Mouse (Mus musculus) forelimb bud, embryonic 11.5 days (tissue): ENCODE measurements around the gene Zfp839.
"Not testable (repeated sequence)": the region's sequence is repeated elsewhere in the genome, so short reads cannot be mapped to it uniquely, and the experiment has no call there.

Source experiments
- DNase-seq: peaks from one replicate; pipeline ENCODE4 v3.0.0-alpha.2; 2012; ENCODE audit warnings: low read depth, low spot score

Gene Zfp839

DNA sequence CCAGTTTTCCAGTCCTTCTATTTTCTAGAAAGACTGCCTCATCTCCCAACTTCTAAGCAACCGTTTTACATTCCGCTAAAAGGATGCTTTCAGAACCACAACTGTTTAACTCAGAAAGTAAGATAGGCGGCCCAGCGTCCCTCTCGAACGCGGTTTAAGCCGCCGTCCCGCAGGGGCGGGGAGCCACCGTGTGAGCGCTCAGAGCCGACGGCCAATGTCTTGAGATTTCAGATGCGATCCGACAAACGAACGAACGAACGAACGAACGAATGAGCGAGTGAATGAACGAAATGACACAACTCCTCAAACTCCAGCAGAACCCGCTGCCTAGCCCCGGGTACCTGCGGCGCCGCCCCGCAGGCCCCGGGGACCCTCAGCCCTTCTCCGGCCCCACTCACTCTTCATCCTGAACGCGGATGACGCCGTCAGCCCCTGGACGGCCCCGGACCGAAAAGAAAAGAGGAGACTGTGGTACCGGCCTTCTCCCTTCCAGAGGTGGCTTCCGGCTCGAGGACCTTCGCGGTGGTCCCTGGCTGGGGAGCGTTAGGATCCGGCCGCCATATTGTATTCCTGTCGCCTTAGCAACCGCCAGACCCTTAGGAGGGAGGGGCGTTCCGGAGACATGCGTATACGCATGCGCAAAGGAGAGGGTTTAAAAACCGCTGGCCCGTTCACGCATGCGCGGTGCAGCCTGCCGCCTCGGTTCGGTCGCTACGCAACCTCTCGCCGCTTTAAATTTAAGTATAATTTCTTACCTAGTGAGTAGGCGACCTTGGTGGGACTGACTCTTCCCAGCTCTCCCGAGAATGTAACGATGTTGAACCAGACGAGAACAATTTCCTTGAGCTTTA, 9.5 kb upstream of the Zfp839 start, which contains the start of gene Mok:
Gene Mok, minus strand, starts transcription at position 592 of the 851 bp plus-strand sequence.
- peak; percentile 98 for DNase-seq

DNA sequence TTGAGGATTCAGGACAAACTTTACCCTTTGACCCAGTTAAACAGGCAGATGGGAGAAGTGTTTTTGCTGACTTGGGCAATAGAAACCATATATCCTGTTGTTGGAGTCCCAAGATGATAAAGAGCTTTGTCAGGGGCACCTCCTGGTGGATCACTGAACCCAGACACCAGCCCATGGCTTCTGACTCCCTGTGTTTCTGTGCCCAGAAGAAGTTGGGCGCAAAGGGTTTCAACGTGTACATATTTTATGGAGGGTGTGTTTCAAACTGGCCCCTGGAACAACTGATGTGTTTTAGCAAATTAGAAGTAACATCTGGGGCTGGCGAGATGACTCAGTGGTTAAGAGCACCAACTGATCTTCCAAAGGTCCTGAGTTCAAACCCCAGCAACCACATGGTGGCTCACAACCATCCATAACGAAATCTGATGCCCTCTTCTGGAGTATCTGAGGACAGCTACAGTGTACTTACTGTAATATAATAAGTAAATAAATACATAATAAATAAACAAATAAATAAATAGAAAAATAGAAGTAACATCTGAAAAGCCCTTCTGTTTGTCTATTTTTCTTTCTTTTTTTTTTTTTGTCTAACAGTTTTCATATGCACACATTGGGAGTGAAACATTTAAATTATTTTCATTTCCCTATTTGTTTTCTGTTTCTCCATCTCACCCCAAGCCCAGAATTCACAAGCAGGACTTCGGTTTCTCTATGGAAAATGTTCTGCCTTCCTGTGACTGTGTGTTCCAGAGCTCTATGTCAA, 8.1 kb upstream of the Zfp839 start:
- no peak for DNase-seq

DNA sequence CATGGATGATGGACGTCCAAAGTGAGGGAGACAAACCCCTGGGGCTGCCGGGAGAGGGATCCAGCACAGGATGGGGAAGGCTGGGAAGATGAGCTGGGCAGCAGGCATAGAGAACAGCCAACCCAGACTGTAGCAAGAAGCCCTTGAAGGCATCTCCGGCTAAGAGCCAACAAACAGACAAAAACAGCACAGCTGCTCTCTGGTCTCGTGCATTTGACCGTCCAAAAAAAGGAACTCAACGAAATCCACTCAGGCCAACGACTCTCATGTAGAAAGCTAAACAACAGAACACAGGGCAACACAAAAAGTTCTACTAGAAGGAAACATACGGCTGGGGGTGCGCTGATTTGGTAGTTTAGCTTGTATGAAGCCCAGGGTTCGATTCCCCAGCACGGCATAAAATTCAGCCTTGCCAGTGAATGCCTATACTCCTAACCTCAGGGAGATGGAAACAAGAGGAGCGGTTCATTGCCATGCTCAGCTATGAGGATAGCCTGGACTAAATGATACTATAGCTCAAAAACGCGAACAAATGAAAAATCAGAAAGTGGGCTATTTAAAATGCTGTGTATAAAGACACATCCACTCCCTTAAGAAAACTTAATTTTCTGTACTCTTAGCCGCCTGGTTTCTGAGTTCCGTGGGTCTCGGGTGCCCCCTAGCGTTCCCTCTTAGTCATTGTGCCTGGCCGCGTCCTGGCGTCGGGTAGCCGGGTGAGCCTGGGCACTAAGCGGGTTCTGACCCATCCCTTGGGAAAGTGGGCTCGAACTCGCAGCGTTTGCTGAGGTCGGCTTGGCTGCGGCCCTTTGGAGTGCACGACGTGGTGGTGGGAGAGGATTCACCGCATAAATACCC, 6.6 kb upstream of the Zfp839 start:
- peak; percentile 79 for DNase-seq

DNA sequence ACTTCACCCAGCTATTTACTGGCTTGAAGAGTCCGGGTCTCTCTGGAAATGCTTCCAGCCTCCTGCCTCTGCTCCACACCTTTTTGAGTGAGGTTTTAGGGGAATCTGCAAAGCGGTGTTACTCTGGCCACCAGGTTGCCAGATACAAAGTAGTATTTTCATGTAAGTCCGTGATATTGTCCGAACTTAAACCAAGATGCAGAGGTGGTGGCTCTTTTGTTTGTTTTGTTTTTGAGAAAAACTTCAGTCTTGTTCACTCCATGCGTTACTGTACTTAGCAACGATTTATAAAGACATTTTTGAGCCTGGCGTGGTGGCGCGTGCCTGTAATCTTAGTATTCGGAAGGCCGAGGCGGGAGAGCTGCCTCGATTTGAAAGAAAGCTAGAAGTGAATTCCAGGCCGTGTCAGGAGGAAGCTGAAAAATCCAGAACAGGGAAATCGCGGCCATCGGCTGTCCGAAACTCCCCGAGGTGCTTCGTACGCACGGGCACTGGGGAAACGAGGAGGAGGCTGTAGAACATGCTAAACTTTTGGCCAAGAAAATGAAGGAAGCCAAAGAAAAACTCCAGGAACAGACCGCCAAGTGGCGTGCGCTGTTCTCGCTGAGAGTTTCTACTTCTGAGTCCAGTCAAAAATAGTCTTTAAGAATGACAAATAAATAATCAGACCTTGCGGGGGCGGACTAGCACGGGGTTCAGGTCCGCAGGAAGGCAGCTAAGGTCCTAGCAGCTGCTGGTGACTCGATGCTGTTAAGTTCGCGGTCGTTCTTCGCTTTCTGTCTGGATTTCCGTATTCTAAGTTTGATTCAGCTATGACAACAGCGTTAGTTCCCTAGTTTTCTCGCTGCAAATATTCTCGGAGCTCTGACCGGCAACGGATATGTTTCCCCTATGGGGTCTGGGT, 5.6 kb upstream of the Zfp839 start:
- no peak for DNase-seq

DNA sequence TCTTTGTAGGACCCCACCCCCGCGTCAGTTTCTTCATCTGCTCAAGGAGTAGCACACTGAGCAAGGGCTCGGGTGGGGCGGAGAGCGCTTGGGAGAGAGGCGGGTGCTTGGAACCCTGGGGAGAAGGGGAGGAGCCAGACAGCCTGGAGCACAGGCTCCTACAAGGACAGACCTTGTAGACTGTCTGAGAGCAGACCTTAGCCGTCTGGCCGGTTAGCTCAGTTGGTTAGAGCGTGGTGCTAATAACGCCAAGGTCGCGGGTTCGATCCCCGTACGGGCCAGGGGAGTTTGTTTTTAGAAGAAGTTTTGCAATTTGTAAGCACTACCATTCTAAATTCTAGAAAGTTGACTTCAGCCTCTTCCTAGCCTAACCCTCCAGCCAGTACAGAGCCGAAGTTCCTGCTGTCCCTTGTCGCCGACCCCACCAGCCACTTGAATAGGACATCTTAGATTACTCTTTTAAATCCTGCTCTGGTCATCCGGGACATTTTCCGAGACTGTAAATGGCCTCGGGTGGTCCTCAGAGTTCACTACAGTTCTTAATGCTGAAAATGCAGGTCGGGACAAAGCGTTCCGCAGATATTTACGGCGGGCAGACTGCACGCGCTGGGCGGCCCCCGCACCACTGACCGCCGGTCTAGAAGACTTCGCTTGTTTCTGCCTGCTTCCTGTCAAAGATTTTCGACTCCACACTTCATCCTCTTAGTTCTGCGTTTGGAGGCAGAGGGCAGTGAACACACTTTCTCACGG, 4.7 kb upstream of the Zfp839 start:
- DNase-seq, result peak; percentile 93

DNA sequence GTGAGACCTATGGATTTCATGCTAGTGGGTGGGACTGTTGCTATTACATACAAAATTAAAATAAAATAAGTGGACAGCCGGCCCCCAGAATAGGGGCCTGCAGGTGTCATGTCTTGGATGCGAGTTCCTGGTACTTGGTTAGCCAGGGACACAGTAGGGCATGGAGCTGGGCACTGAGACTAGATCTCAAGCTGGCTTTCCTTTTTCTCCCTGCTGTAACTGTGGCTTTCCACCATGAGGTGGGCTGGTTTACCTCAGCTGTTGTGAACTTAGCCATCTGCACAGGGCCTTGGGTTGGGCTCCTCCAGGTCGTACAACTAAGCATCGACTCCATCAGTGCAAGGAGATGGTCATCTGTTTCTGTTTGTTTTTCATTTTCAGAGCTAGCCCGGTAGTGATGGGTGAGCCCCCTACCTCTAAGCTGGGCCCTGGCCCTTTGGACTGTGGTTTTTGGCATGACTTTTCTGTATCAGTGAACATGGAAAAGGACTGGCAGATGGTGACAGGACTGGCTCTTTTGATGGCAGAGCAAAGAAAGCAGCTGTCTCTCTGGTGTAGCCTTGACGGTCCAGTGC, 3.8 kb upstream of the Zfp839 start:
- DNase-seq, result no peak

DNA sequence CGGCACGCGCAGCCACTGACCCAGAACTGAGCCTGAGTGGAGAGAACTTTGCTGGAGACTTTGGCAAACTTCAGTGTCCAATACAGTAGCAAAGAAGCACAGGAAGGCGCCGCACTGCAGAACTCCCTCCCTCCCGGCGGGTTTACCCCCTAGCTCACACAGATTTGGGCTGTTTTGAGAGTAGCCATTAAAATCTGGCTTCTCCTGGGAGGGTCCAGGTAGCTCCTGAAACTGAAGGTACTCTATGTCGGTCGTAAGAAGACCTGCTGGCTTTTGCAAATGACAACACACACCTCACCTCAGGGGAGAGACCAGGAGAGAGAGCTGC, 840 bp downstream of the Zfp839 start:
- no peak for DNase-seq

DNA sequence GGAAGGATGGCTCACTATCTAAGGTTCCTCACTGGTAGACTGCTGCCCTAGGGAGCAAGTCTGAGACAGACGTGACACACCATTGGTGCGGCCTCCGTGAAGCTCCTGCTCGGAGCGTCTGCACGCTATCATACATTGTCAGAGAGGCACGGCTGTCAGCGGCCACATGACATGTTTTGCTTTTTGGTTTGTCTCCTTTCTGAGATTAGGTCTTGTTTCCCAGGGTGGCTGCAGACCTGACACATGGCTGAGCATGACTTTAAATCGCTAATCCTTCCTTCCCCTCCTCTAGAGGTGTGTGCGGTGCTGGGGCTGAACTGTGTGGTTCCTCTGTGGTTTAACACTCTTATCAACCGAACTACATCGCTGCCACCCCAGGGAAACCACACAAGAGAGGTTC, 1.4 kb downstream of the Zfp839 start:
- DNase-seq, result no peak

DNA sequence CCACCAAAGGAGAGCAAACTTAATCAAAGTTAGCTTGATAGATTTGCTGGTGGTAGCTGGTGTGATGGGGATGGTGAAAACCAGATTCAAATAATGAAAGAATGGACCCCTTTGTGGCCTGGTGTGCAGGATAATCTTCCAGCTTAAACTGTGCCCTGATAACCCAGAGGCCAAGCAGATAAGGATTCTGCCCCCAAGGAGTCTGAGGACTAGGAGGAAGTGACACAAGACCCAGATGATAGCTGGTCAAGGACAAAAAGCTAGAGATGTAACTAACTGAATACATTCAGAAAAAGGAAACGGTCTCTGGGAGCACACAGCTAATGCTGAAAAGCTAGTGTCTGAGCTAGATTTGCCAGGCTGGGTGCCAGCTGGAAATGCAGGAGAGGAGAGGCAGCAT, 1.9 kb downstream of the Zfp839 start:
- no peak for DNase-seq

DNA sequence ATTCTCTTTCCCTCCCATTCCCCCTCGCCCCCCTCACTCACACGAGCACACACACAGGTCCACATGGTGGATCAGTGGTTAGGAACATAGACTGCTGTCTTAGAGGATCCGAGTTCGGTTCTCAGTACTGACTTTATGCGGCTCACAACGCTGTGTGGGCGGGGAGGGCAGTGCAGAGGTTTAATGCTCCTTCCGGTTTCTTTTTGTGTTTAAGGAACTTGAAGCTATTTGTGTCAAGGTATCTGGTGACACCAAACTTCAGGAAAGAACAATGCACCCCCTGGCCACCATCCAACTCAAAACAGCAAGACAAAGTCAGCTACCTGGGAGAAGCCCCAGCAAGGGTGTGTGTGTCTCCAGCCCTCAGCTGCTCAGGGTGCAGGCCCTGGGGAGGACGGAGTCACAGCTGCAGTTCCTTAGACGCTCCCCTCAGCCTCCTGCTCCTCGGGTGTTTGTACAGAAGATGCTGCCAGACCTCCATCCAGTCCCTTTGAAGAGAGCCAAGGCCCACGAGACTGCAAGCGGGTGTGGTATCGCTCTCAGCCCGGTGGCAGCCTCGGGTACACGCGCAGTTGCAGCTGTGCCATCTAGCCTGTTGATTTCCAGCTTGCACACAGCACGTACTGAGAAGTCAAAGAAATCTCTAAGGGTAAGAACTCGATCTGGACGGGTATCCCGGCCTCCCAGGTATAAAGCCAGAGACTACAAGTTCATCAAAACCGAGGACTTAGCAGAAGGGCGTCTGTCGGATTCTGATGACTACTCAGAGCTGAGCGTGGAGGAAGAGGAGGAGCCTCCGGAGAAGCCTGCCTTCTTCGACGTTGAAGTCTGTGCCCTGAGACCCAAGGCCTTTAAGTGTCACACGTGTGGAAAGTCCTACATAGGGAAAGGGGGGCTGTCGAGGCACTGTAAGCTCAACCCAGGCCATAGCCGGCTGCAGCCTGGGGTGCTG, 5.0 kb downstream of the Zfp839 start:
- no peak for DNase-seq

DNA sequence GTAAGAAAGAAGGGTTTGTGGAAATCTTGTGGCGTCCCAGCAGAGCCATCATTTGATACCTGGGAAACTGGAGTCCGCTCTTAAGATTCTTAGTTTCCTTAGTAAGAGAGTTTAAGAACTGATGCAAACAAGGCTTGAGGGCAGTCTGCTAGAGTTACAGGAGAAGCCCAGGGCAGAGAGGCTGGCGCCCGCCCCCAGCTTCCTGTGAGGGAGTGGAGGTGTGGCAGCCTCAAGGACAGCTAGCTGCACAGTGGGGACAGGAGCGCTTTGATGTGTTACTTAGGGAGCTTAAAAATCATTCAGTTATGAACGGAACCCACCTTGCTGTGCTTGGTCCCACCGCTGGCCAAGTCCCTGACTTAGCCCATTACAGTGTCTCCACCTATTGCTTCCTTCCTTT, 7.1 kb downstream of the Zfp839 start:
- no peak for DNase-seq

DNA sequence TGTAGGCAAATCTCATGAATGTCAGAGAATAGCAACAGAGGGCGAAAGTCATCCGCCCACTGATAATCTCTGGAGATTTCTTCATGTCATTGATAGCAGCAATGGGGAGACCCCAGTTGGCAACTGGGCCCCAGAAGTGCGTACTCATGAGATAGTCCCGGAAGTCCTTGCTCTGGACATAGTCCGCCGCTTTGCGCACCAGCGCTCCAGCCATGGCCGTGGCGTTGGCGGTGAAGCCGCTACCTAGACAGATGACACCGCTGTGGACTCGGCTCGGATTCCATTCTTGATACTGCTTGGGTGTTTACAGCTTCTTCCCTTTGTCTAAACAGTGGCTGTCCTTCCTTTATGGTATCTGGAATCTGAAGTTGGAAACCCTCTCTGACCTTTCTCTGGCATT, 8.6 kb downstream of the Zfp839 start:
- not testable (repeated sequence) for DNase-seq

DNA sequence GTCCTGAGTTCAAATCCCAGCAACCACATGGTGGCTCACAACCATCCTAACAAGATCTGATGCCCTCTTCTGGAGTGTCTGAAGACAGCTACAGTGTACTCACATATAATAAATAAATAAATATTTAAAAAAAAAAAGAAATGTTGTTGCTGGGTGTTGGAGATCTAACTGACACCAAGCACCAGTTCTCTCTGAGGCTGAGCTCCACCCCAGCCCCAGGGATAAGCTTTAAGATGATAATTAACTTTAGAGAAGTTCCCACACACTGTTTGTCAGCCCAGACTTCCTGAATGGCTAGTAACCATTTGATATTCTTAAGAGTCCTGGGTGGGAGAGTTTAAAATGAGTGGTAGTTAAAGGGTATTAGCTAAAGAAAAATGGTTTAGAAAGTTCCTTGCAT, 10.2 kb downstream of the Zfp839 start:
- no peak for DNase-seq

DNA sequence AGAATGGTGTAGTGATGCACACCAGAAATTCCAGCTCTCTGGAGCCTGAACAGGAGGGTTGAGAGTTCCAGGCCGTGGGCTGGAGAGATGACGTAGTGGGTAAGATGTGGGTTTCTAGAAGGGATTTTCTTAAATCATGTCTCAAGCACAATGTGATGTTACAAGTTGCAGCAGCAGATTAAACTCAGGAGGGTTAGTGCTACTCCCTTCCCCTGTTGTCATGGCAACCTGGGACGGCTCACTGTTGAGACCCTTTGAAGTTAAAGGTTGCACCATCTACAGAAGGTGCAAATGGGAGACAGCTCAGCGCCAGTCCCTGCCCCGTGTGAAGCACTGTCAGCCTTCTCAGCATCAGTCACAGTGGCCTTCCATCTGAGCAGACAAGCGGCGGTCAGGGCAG, 11.2 kb downstream of the Zfp839 start:
- peak; percentile 47 for DNase-seq

DNA sequence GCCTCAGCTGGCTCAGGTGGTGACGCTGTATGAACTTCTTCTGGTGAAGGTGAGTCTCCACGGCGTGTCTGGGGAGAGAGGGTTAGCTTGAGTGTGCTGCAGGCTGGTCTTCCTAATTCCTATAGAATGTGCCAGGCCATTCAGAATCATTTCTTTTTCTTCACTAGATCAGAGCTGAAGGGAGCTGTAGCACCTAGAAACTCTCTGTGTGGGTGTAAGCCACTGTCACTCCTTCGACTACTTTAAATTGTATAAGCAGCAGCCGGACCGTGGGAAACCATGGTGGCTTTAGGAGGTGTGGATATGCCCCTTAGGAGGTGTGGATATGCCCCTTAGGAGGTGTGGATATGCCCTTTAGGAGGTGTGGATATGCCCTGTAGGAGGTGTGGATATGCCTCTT, 14.0 kb downstream of the Zfp839 start:
- DNase-seq, result no peak

DNA sequence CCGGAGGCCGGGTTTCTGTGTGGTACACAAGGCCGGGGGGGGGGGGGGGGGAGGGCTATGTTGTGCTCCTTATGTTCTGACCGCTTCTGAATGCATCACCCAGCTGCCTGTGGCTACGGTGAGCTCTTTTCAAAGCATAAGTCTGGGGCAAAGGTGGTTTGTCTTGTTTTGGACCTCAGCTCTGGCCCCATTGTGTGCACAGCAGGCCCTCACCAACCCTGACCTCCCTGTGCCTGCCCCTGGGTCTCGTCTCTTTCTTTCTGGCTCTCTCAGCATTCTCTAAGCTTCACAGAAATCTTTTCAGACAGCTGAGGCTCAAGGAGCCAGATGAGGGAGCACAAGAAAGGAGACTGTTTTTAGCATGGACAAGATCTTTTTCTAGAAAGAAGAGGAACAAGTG, 15.5 kb downstream of the Zfp839 start:
- no peak for DNase-seq

DNA sequence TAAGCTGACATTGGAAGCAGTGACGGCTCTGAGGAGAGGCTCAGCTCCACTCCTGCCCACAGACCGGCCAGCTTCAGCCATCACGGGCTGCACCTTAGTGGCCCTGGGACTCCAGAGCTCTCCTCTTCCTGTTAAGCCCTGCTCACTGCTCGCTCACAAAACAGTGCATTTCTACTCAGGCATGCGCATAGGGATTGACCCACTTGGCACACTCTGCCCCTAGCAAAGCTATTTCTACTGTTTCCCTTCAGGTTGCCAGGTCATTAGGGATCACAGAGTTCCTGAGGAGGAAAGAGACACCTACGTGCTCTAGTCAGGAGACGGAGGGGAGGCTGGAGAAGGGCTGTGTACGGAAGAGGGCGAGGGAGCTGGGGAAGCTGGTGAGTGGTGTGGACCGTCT, 15.9 kb downstream of the Zfp839 start:
- no peak for DNase-seq

DNA sequence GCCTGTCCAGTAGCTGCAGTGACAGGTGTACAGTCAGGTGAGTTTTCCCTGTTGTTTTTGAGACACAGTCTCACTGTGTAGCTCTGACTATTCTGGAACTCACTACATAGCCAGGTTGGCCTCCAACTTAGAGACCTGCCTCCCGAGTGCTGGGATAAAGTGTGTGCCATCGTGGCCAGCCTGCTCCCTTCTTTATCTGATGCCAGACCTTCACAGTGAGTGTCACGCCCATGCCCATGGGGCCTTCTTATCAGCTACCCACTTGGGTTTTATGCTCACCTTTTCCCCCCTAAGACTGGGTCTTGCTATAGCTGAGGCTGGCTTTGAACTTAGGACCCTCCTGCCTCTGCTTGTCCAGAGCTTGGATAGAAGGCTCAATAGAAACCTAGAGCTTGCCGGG, 20.1 kb downstream of the Zfp839 start:
- DNase-seq, result no peak

DNA sequence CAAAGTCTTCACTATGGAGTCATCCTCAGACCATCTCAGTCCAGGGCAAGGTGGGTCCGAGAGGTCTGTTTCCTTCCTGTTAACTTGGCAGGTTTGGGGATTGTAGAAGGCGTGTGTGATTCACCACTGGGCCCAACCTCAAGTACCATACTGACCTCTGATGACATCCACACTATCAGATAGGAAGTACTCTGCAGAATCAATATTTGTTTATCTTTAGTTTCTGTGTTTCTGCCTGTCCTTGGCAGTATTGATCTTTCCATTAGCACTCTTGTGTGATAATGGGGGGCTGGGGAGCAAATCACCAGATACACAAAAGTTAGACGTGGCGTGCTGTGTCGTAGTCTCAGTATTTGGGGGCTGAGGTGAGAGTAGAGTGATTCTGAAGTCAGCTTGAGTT, 21.2 kb downstream of the Zfp839 start:
- DNase-seq, result no peak
